Mouse (Mus musculus): ENCODE data around the gene Grsf1. TPM values are rescaled to one million over a fixed set of nuclear protein-coding genes. Genes with fewer than 3 reads are reported as not detected.

Gene Grsf1
- polyA plus RNA-seq, 1 experiment from 2014 or later = 82.0 TPM

GRCm38 (mm10) chr5:88663875-88664274 is 12.1 kb downstream of the Grsf1 start:
- Histone ChIP-seq H3K9me3 (replicated peaks; ENCODE audit: low read length) (no peaks in the 10 kb centered on the region), H3K4me2 (ENCODE audit: low read length) (no peak overlapping the region), H3K9ac (ENCODE audit: low read depth, low read length) (no peak overlapping the region), H3K36me3 (ENCODE audit: insufficient read depth, low read length) (peaks cover 54% of the 10 kb centered on the region), H3K4me3 (replicated peaks; ENCODE audit: low read depth, low read length) (no peak overlapping the region), H3K4me1 (replicated peaks; ENCODE audit: insufficient read depth, low read length) (no peaks in the 10 kb centered on the region), H3K27ac (no peak overlapping the region), H3K27me3 (ENCODE audit: insufficient read depth, low read length) (no peaks in the 10 kb centered on the region)
- ATAC-seq (replicated peaks; ENCODE audit: low FRiP score, low read depth) (no peak), DNase-seq (ENCODE audit: low spot score) (no peak)
- 88% methylated on average over 5 of the region's 5 CpGs for WGBS
- TF ChIP-seq CTCF (IDR thresholded peaks at IDR 0.05; ENCODE audit: low read depth) = no peak

- no peak for DNase-seq (ENCODE audit: low spot score)
- Histone ChIP-seq H3K4me1 (replicated peaks; ENCODE audit: insufficient read depth, low read length) (no peaks in the 10 kb centered on the region), H3K9me3 (replicated peaks; ENCODE audit: low read length) (no peaks in the 10 kb centered on the region), H3K27me3 (ENCODE audit: insufficient read depth, low read length) (no peaks in the 10 kb centered on the region), H3K9ac (ENCODE audit: low read depth, low read length) (no peak overlapping the region), H3K27ac (no peak overlapping the region), H3K4me2 (ENCODE audit: low read length) (no peak overlapping the region), H3K4me3 (replicated peaks; ENCODE audit: low read depth, low read length) (no peak overlapping the region), H3K36me3 (ENCODE audit: insufficient read depth, low read length) (peaks cover 56% of the 10 kb centered on the region)
- no peak for ATAC-seq (replicated peaks; ENCODE audit: low FRiP score, low read depth)
- TF ChIP-seq CTCF (IDR thresholded peaks at IDR 0.05; ENCODE audit: low read depth) = no peak
- WGBS = 93% methylated on average over 3 of the region's 3 CpGs
Observed at GRCm38 (mm10) chr5:88663151-88663550, 12.8 kb downstream of the Grsf1 start.

GRCm38 (mm10) chr5:88657868-88658267 is 18.1 kb downstream of the Grsf1 start:
- WGBS = 100% methylated on average over 1 of the region's 1 CpGs
- DNase-seq (ENCODE audit: low spot score) (no peak), ATAC-seq (replicated peaks; ENCODE audit: low FRiP score, low read depth) (0 out of 2 replicates have a peak, but pooled peaks have one; percentile 15)
- Histone ChIP-seq H3K4me1 (replicated peaks; ENCODE audit: insufficient read depth, low read length) (no peaks in the 10 kb centered on the region), H3K27me3 (ENCODE audit: insufficient read depth, low read length) (no peaks in the 10 kb centered on the region), H3K4me2 (ENCODE audit: low read length) (no peak overlapping the region), H3K9ac (ENCODE audit: low read depth, low read length) (no peak overlapping the region), H3K36me3 (ENCODE audit: insufficient read depth, low read length) (peaks cover 37% of the 10 kb centered on the region), H3K27ac (no peak overlapping the region), H3K9me3 (replicated peaks; ENCODE audit: low read length) (no peaks in the 10 kb centered on the region), H3K4me3 (replicated peaks; ENCODE audit: low read depth, low read length) (no peak overlapping the region)
- no peak for TF ChIP-seq CTCF (IDR thresholded peaks at IDR 0.05; ENCODE audit: low read depth)

GRCm38 (mm10) chr5:88652589-88652988 is 23.4 kb downstream of the Grsf1 start:
- peaks cover 38% of the 10 kb centered on the region for H3K36me3 ChIP-seq (ENCODE audit: insufficient read depth, low read length)
- no peaks in the 10 kb centered on the region for H3K27me3 ChIP-seq (ENCODE audit: insufficient read depth, low read length)

GRCm38 (mm10) chr5:88649250-88650173 is 26.5 kb downstream of the Grsf1 start:
- DNase-seq (ENCODE audit: low spot score) (no peak), ATAC-seq (replicated peaks; ENCODE audit: low FRiP score, low read depth) (no peak)
- WGBS = 88% methylated on average over 17 of the region's 17 CpGs

More at GRCm38 (mm10) chr5:88652589-88652988, 23.4 kb downstream of the Grsf1 start:
- Histone ChIP-seq H3K27ac (no peak overlapping the region), H3K4me1 (replicated peaks; ENCODE audit: insufficient read depth, low read length) (no peaks in the 10 kb centered on the region), H3K4me3 (replicated peaks; ENCODE audit: low read depth, low read length) (no peak overlapping the region), H3K9ac (ENCODE audit: low read depth, low read length) (no peak overlapping the region), H3K4me2 (ENCODE audit: low read length) (no peak overlapping the region), H3K9me3 (replicated peaks; ENCODE audit: low read length) (no peaks in the 10 kb centered on the region)
- no peak for TF ChIP-seq CTCF (IDR thresholded peaks at IDR 0.05; ENCODE audit: low read depth)
- no peak for ATAC-seq (replicated peaks; ENCODE audit: low FRiP score, low read depth)
- WGBS = 74% methylated on average over 5 of the region's 5 CpGs
- DNase-seq (ENCODE audit: low spot score) = no peak

GRCm38 (mm10) chr5:88645405-88645804 is 30.6 kb downstream of the Grsf1 start:
- Histone ChIP-seq H3K4me1 (replicated peaks; ENCODE audit: insufficient read depth, low read length) (no peaks in the 10 kb centered on the region), H3K9ac (ENCODE audit: low read depth, low read length) (0 out of 2 replicates have a peak overlapping the region, but pooled peaks have one; percentile 27), H3K36me3 (ENCODE audit: insufficient read depth, low read length) (peaks cover 35% of the 10 kb centered on the region), H3K27ac (peak overlapping the region; percentile 42; the same call in 1 of the 2 replicates), H3K4me3 (replicated peaks; ENCODE audit: low read depth, low read length) (no peak overlapping the region), H3K4me2 (ENCODE audit: low read length) (no peak overlapping the region), H3K27me3 (ENCODE audit: insufficient read depth, low read length) (no peaks in the 10 kb centered on the region), H3K9me3 (replicated peaks; ENCODE audit: low read length) (no peaks in the 10 kb centered on the region)
- peak; percentile 55; the same call in 1 of the 2 replicates for ATAC-seq (replicated peaks; ENCODE audit: low FRiP score, low read depth)
- 48% methylated on average over 5 of the region's 5 CpGs for WGBS
- TF ChIP-seq CTCF (IDR thresholded peaks at IDR 0.05; ENCODE audit: low read depth) = no peak
- DNase-seq (ENCODE audit: low spot score) = peak; percentile 10

More at GRCm38 (mm10) chr5:88649250-88650173, 26.5 kb downstream of the Grsf1 start:
- no peak for TF ChIP-seq CTCF (IDR thresholded peaks at IDR 0.05; ENCODE audit: low read depth)
- Histone ChIP-seq H3K27me3 (ENCODE audit: insufficient read depth, low read length) (no peaks in the 10 kb centered on the region), H3K27ac (no peak overlapping the region), H3K4me3 (replicated peaks; ENCODE audit: low read depth, low read length) (no peak overlapping the region), H3K4me2 (ENCODE audit: low read length) (no peak overlapping the region), H3K9ac (ENCODE audit: low read depth, low read length) (no peak overlapping the region), H3K9me3 (replicated peaks; ENCODE audit: low read length) (no peaks in the 10 kb centered on the region), H3K4me1 (replicated peaks; ENCODE audit: insufficient read depth, low read length) (no peaks in the 10 kb centered on the region), H3K36me3 (ENCODE audit: insufficient read depth, low read length) (peaks cover 31% of the 10 kb centered on the region)

All from kidney, postnatal 0 days (tissue).